8 mouse cellular contexts compared by ENCODE assay signal in genomic region chr8:104591133-104591834, GRCm38 (mm10). TPM values are rescaled to one million over a fixed set of nuclear protein-coding genes. Genes with fewer than 3 reads are reported as not detected.
DNase-seq lines count a peak whose midpoint lies in the region; ATAC-seq and TF ChIP-seq lines count a peak whose summit lies in the region.

TSS of gene Pdp2 (plus strand) at chr8:104591451.

- ATAC-seq in embryonic facial prominence, embryonic 13.5 days (ENCODE audit: insufficient number of reproducible peaks, insufficient read depth, low FRiP score, low TSS enrichment, low read depth) = peak; percentile 96
- peak; percentile 96 for ATAC-seq in limb, embryonic 12.5 days (ENCODE audit: insufficient number of reproducible peaks, insufficient read depth, low FRiP score, low TSS enrichment, low read depth)
- peak; percentile 98 for ATAC-seq in midbrain, embryonic 15.5 days (replicated peaks)

- peak within 1 kb of the TSS; percentile 89 for H3K4me2 ChIP-seq in embryonic facial prominence, embryonic 13.5 days
- H3K4me2 ChIP-seq in limb, embryonic 12.5 days = peak within 1 kb of the TSS; percentile 82
- H3K4me2 ChIP-seq in midbrain, embryonic 15.5 days = peak within 1 kb of the TSS; percentile 80

- under 1% methylated on average over 44 of the region's 44 CpGs for WGBS in embryonic facial prominence, embryonic 13.5 days
- under 1% methylated on average over 44 of the region's 44 CpGs for WGBS in kidney, adult 2 months
- WGBS in limb, embryonic 12.5 days = under 1% methylated on average over 44 of the region's 44 CpGs
- under 1% methylated on average over 44 of the region's 44 CpGs for WGBS in midbrain, embryonic 15.5 days
- WGBS in spleen, adult 2 months = 1% methylated on average over 44 of the region's 44 CpGs

- H3K9me3 ChIP-seq in embryonic facial prominence, embryonic 13.5 days = no peaks in the 10 kb centered on the region
- no peaks in the 10 kb centered on the region for H3K9me3 ChIP-seq in limb, embryonic 12.5 days
- H3K9me3 ChIP-seq in midbrain, embryonic 15.5 days = no peaks in the 10 kb centered on the region

- no peak for TF ChIP-seq CTCF in kidney, adult 2 months (conservative IDR thresholded peaks at IDR 0.05; ENCODE audit: insufficient read depth, insufficient read length, low read depth, low read length)
- no peak for TF ChIP-seq CTCF in spleen, adult 2 months (IDR thresholded peaks at IDR 0.05; ENCODE audit: extremely low read depth, insufficient read depth, insufficient read length, insufficient replicate concordance)

- peak; percentile 90 for DNase-seq in 3134 (ENCODE audit: extremely low read depth, insufficient read length, low spot score)
- peak; percentile 91 to 92 for DNase-seq in adrenal gland, postnatal 36 days
- DNase-seq in heart, adult 18-20 months = peak; percentile 95 to 97
- DNase-seq in kidney, adult 2 months = peak; percentile 98
- peak; percentile 87 to 88 for DNase-seq in spleen, adult 2 months (ENCODE audit: low read depth in 1 of 2, low spot score in 2 of 2)

- peak within 1 kb of the TSS; percentile 67 for H3K4me3 ChIP-seq in embryonic facial prominence, embryonic 13.5 days
- H3K4me3 ChIP-seq in kidney, adult 2 months (ENCODE audit: insufficient read depth, low read depth, low read length) = peak within 1 kb of the TSS; percentile 89
- peak within 1 kb of the TSS; percentile 64 for H3K4me3 ChIP-seq in limb, embryonic 12.5 days (replicated peaks)
- H3K4me3 ChIP-seq in midbrain, embryonic 15.5 days = peak within 1 kb of the TSS; percentile 74
- peak within 1 kb of the TSS; percentile 96 for H3K4me3 ChIP-seq in spleen, adult 2 months (ENCODE audit: extremely low read depth, insufficient read depth, insufficient read length)

- peak within 1 kb of the TSS; percentile 81 for H3K9ac ChIP-seq in embryonic facial prominence, embryonic 13.5 days
- H3K9ac ChIP-seq in limb, embryonic 12.5 days (replicated peaks) = peak within 1 kb of the TSS; percentile 63
- H3K9ac ChIP-seq in midbrain, embryonic 15.5 days = peak within 1 kb of the TSS; percentile 66

- peaks cover 27% of the 10 kb centered on the region for H3K36me3 ChIP-seq in embryonic facial prominence, embryonic 13.5 days
- peaks cover 8% of the 10 kb centered on the region; the same call in 1 of the 2 replicates for H3K36me3 ChIP-seq in kidney, adult 2 months (ENCODE audit: control insufficient read depth, insufficient read depth, low read length)
- H3K36me3 ChIP-seq in limb, embryonic 12.5 days = peaks cover 28% of the 10 kb centered on the region
- peaks cover 11% of the 10 kb centered on the region; the same call in 1 of the 2 replicates for H3K36me3 ChIP-seq in midbrain, embryonic 15.5 days (replicated peaks)
- H3K36me3 ChIP-seq in spleen, adult 2 months (ENCODE audit: control insufficient read depth, insufficient read depth, low read length) = peaks cover 8% of the 10 kb centered on the region

- peaks cover 11% of the 10 kb centered on the region for H3K4me1 ChIP-seq in embryonic facial prominence, embryonic 13.5 days
- H3K4me1 ChIP-seq in kidney, adult 2 months (ENCODE audit: control insufficient read depth, insufficient read depth, low read length) = peaks cover 20% of the 10 kb centered on the region; the same call in 1 of the 2 replicates
- H3K4me1 ChIP-seq in limb, embryonic 12.5 days (replicated peaks) = peaks cover 13% of the 10 kb centered on the region
- H3K4me1 ChIP-seq in midbrain, embryonic 15.5 days = peaks cover 11% of the 10 kb centered on the region
- peaks cover 2% of the 10 kb centered on the region; the same call in 1 of the 2 replicates for H3K4me1 ChIP-seq in spleen, adult 2 months (ENCODE audit: control insufficient read depth, insufficient read depth, insufficient read length)

- peak within 1 kb of the TSS; percentile 89 for H3K27ac ChIP-seq in embryonic facial prominence, embryonic 13.5 days
- H3K27ac ChIP-seq in kidney, adult 2 months (ENCODE audit: insufficient read depth, low read depth, low read length) = peak within 1 kb of the TSS; percentile 92
- peak within 1 kb of the TSS; percentile 81 for H3K27ac ChIP-seq in limb, embryonic 12.5 days
- peak within 1 kb of the TSS; percentile 85 for H3K27ac ChIP-seq in midbrain, embryonic 15.5 days
- peak within 1 kb of the TSS; percentile 85 for H3K27ac ChIP-seq in spleen, adult 2 months (ENCODE audit: insufficient read depth, low read length)

- H3K27me3 ChIP-seq in embryonic facial prominence, embryonic 13.5 days = no peaks in the 10 kb centered on the region
- no peaks in the 10 kb centered on the region for H3K27me3 ChIP-seq in kidney, adult 2 months (replicated peaks; ENCODE audit: control insufficient read depth, insufficient read depth, low read length)
- no peaks in the 10 kb centered on the region for H3K27me3 ChIP-seq in limb, embryonic 12.5 days
- H3K27me3 ChIP-seq in midbrain, embryonic 15.5 days (replicated peaks) = no peaks in the 10 kb centered on the region
- H3K27me3 ChIP-seq in spleen, adult 2 months (ENCODE audit: control insufficient read depth, insufficient read depth, low read length) = no peaks in the 10 kb centered on the region

- TF ChIP-seq POLR2A in kidney, adult 2 months (IDR thresholded peaks at IDR 0.05; ENCODE audit: low read depth, low read length) = peak; percentile 38
- TF ChIP-seq POLR2A in spleen, adult 2 months (IDR thresholded peaks at IDR 0.05; ENCODE audit: low read depth, low read length) = peak; percentile 52

RNA-seq across cellular contexts. Expression of gene Pdp2, which starts in this region (rescaled TPM):
- total RNA-seq in adrenal gland, postnatal 36 days (2021) = 10 to 100 TPM; 30.4 to 33.0 TPM
- 11.0 and 11.7 TPM in 2 replicates for polyA plus RNA-seq in embryonic facial prominence, embryonic 13.5 days (2015; fragmentation: Nextera tagmentation; extraction: Ambion mirVana)
- total RNA-seq in heart, adult 18-20 months (2021) = 10 to 100 TPM; 18.1 to 22.5 TPM
- 25.7 and 29.2 TPM in 2 replicates for polyA plus RNA-seq in kidney, adult 2 months (2012; rRNA removed)
- polyA plus RNA-seq in limb, embryonic 12.5 days (2016; fragmentation: Nextera tagmentation; extraction: Ambion mirVana) = 13.3 and 14.7 TPM in 2 replicates
- polyA plus RNA-seq in midbrain, embryonic 15.5 days (2015; fragmentation: Nextera tagmentation; extraction: Ambion mirVana) = 20.0 and 20.9 TPM in 2 replicates
- 2.4 and 2.9 TPM in 2 replicates for polyA plus RNA-seq in spleen, adult 2 months (2012; rRNA removed)

Comparison
In these comparisons a context has a peak if more than half of its experiments do, and no peak if none do; other contexts are left out.
1. Peak in every context shown above with its lines: DNase-seq, ATAC-seq, H3K4me3 ChIP-seq and H3K27ac ChIP-seq.